Mouse (Mus musculus): ENCODE results near the gene Atad3a. TPM values are rescaled to one million over a fixed set of nuclear protein-coding genes. Genes with fewer than 3 reads are reported as not detected.

The Atad3a gene
- total and polyA plus RNA-seq, 3 experiments, result 133 to 216 (median 154) TPM

DNA sequence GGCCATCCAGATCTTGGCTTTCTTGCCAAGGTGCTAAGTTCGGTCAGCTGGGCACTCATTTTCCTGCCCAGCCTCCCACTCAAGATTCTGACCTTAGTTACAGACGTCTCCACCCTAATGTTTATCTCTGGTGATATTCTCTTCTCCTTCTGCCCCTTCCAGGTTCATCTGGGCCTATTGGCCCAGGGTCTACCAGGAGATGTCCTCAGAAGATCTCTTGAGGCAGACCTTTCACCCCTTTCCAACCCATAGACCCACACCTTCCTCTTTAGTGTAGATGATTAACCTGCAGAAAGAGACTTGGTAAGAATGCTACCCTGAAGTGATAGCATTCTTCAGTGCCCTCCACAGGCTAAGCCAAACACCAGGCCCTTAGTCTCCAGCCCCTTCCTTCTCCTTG is 10.8 kb upstream of the Atad3a start:
- dilution Hi-C loops (cut with MboI; ENCODE audit: extremely low pct_ligation_motif_present, extremely low pct_unique_long_range_greater_than_20kb, low sequenced_read_pairs), result no loop called here
- H3K27me3 ChIP-seq (replicated peaks), result peaks cover 44% of the 10 kb centered on the region

DNA sequence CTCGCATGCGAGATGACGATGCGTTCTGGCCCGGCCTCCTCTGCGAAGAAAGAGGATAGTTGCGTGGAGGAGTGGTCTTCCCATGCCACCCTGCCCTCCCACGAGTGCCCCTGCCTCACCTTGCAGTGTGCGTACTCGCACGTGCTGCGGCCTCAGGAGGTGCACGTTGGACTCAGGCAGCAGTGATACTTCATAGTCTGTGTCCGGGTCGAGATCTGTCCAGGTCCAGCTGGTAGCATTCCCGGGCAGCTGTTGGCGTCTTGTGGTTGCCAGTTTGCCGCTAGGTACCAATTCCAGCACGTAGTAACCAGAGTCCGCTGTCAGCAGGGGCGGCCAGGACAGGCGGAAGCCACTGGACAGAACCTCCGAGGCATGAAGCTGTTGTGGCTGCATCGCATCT is 9.7 kb upstream of the Atad3a start:
- DNase-seq (ENCODE audit: extremely low read depth), result no peak
- peaks cover 16 to 36% of the 10 kb centered on the region in 2 experiments for H3K4me1 ChIP-seq (ENCODE audit: control insufficient read depth in 1 of 2, insufficient read depth in 2 of 2)
- H3K27me3 ChIP-seq (replicated peaks), result peaks cover 42% of the 10 kb centered on the region
- no peak overlapping the region for H3K4me3 ChIP-seq (replicated peaks in 1 of 3; ENCODE audit: low read depth in 2 of 3, low read length in 2 of 3, poor library complexity in 1 of 3)
- H3K9ac ChIP-seq (ENCODE audit: insufficient read depth, low read depth), result no peak overlapping the region
- no peaks in the 10 kb centered on the region for H3K36me3 ChIP-seq (replicated peaks in 1 of 2; ENCODE audit: control insufficient read depth in 1 of 2, insufficient read depth in 1 of 2, low read length in 1 of 2)
- H3K9me3 ChIP-seq (replicated peaks; ENCODE audit: low read length), result no peaks in the 10 kb centered on the region
- TF ChIP-seq MEF2A (IDR thresholded peaks at IDR 0.05; ENCODE audit: borderline replicate concordance, low read depth, low read length), result no peak
- TF ChIP-seq JUND (conservative IDR thresholded peaks at IDR 0.05; ENCODE audit: low read depth, low read length), result no peak
- no peak for TF ChIP-seq MAX (IDR thresholded peaks at IDR 0.05; ENCODE audit: low read length)
- no peak overlapping the region for H3K4me2 ChIP-seq (ENCODE audit: insufficient read depth, low read depth, poor library complexity, severe bottlenecking)
- no peak overlapping the region for H3K27ac ChIP-seq (ENCODE audit: insufficient read depth, low read depth)
- dilution Hi-C loops (cut with MboI; ENCODE audit: extremely low pct_ligation_motif_present, extremely low pct_unique_long_range_greater_than_20kb, low sequenced_read_pairs) (no loop called here), in situ Hi-C loops (cut with MboI; ENCODE audit: low pct_ligation_motif_present, low pct_unique_long_range_greater_than_20kb, low sequenced_read_pairs) (no loop called here)
- no peaks in the 10 kb centered on the region for H3K79me2 ChIP-seq (replicated peaks; ENCODE audit: control insufficient read depth, extremely low read depth, insufficient read depth, poor library complexity, severe bottlenecking)

More for the DNA sequence above, 10.8 kb upstream of the Atad3a start:
- in situ Hi-C loops (cut with MboI; ENCODE audit: low pct_ligation_motif_present, low pct_unique_long_range_greater_than_20kb, low sequenced_read_pairs), result no loop called here
- Histone ChIP-seq H3K9me3 (replicated peaks; ENCODE audit: low read length) (no peaks in the 10 kb centered on the region), H3K4me3 (replicated peaks in 1 of 3; ENCODE audit: low read depth in 2 of 3, low read length in 2 of 3, poor library complexity in 1 of 3) (no peak overlapping the region), H3K79me2 (replicated peaks; ENCODE audit: control insufficient read depth, extremely low read depth, insufficient read depth, poor library complexity, severe bottlenecking) (no peaks in the 10 kb centered on the region), H3K4me1 (ENCODE audit: control insufficient read depth in 1 of 2, insufficient read depth in 2 of 2) (peaks cover 21 to 45% of the 10 kb centered on the region in 2 experiments), H3K36me3 (replicated peaks in 1 of 2; ENCODE audit: control insufficient read depth in 1 of 2, insufficient read depth in 1 of 2, low read length in 1 of 2) (no peaks in the 10 kb centered on the region), H3K9ac (ENCODE audit: insufficient read depth, low read depth) (no peak overlapping the region), H3K27ac (ENCODE audit: insufficient read depth, low read depth) (no peak overlapping the region), H3K4me2 (ENCODE audit: insufficient read depth, low read depth, poor library complexity, severe bottlenecking) (no peak overlapping the region)
- DNase-seq (ENCODE audit: extremely low read depth), result no peak
- no peak for TF ChIP-seq ETS1 (conservative IDR thresholded peaks at IDR 0.05; ENCODE audit: low read depth, low read length)

DNA sequence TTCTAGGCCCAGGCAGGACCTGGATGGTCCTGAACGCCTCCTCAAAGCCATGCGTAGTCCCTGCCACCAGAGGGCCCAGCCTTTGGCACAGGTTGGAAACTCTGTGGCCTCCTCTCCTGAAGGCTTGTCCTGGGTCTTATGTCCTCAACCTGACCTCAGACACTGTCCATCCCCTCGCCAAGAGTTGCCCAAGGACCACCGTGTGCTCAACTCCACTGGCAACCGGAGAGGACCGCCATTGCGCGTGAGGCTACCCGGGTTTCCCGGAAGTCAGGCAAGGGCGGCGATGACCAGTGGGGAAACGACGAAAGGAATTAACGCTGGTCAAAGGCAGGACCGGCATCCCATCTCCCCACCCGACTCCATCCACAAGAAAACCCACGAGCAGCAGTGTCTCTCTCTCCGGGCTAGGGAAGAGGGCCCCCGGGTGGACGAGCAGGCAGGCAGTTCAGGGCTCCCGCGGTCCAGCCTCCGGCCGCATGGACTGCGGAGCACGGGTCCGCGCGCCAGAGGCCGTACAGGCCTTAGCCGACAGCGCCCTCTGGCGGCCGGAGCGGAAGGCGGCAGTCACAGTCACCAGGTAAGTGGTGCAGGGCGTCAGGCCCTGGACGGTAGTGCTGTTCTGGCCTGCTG is 9.1 kb upstream of the Atad3a start:
- Histone ChIP-seq H3K27ac (ENCODE audit: insufficient read depth, low read depth) (no peak overlapping the region), H3K4me1 (ENCODE audit: control insufficient read depth in 1 of 2, insufficient read depth in 2 of 2) (peaks cover 10 to 30% of the 10 kb centered on the region in 2 experiments), H3K36me3 (replicated peaks in 1 of 2; ENCODE audit: control insufficient read depth in 1 of 2, insufficient read depth in 1 of 2, low read length in 1 of 2) (no peaks in the 10 kb centered on the region), H3K4me2 (ENCODE audit: insufficient read depth, low read depth, poor library complexity, severe bottlenecking) (peak overlapping the region; percentile 14), H3K79me2 (replicated peaks; ENCODE audit: control insufficient read depth, extremely low read depth, insufficient read depth, poor library complexity, severe bottlenecking) (no peaks in the 10 kb centered on the region), H3K27me3 (replicated peaks) (peaks cover 42% of the 10 kb centered on the region), H3K9me3 (replicated peaks; ENCODE audit: low read length) (no peaks in the 10 kb centered on the region), H3K4me3 (replicated peaks in 1 of 3; ENCODE audit: low read depth in 2 of 3, low read length in 2 of 3, poor library complexity in 1 of 3) (peak overlapping the region; percentile 57 to 58 (median 57)), H3K9ac (ENCODE audit: insufficient read depth, low read depth) (peak overlapping the region; percentile 68)
- in situ Hi-C loops (cut with MboI; ENCODE audit: low pct_ligation_motif_present, low pct_unique_long_range_greater_than_20kb, low sequenced_read_pairs) (loop anchor here (5.0 kb wide), 1 partner anchor 38 kb away; the partner anchor contains the start of gene Tmem240), dilution Hi-C loops (cut with MboI; ENCODE audit: extremely low pct_ligation_motif_present, extremely low pct_unique_long_range_greater_than_20kb, low sequenced_read_pairs) (no loop called here)
- DNase-seq (ENCODE audit: extremely low read depth), result peak; percentile 77
- peak; percentile 82 for TF ChIP-seq ELF1 (IDR thresholded peaks at IDR 0.05; ENCODE audit: low read depth, low read length)
- TF ChIP-seq USF2 (conservative IDR thresholded peaks at IDR 0.05; ENCODE audit: low read depth, low read length), result no peak
- peak; percentile 67 for TF ChIP-seq MAZ (IDR thresholded peaks at IDR 0.05; ENCODE audit: low read depth, low read length)
- peak; percentile 52 for TF ChIP-seq HCFC1 (IDR thresholded peaks at IDR 0.05; ENCODE audit: low read depth, low read length)
- TF ChIP-seq PAX5 (IDR thresholded peaks at IDR 0.05; ENCODE audit: low read length), result no peak
- peak; percentile 73 for TF ChIP-seq TCF12 (IDR thresholded peaks at IDR 0.05; ENCODE audit: low read depth, low read length)
- peak; percentile 71 for TF ChIP-seq SIN3A (IDR thresholded peaks at IDR 0.05; ENCODE audit: low read length)
- 0 out of 2 replicates have a peak, but pooled peaks have one; percentile 31 for TF ChIP-seq MEF2A (IDR thresholded peaks at IDR 0.05; ENCODE audit: borderline replicate concordance, low read depth, low read length)
- TF ChIP-seq KAT2A (IDR thresholded peaks at IDR 0.05; ENCODE audit: insufficient replicate concordance, low read length), result 0 out of 2 replicates have a peak, but pooled peaks have one; percentile 28
- peak; percentile 75 for TF ChIP-seq RAD21 (IDR thresholded peaks at IDR 0.05; ENCODE audit: low read depth, low read length)
- TF ChIP-seq NRF1 (IDR thresholded peaks at IDR 0.05; ENCODE audit: low read depth, low read length), result peak; percentile 33; the same call in 1 of the 2 replicates
- peak; percentile 90 for TF ChIP-seq MAX (IDR thresholded peaks at IDR 0.05; ENCODE audit: low read length)
- TF ChIP-seq ZNF384 (IDR thresholded peaks at IDR 0.05; ENCODE audit: low read depth, low read length), result no peak
- TF ChIP-seq NELFE (IDR thresholded peaks at IDR 0.05; ENCODE audit: low read depth, low read length), result peak; percentile 90
- peak; percentile 6; the same call in 1 of the 2 replicates for TF ChIP-seq EP300 (IDR thresholded peaks at IDR 0.05; ENCODE audit: low read length)
- no peak; the same call in 1 of the 2 replicates for TF ChIP-seq RCOR1 (conservative IDR thresholded peaks at IDR 0.05; ENCODE audit: low read depth, low read length)
- TF ChIP-seq ETS1 (conservative IDR thresholded peaks at IDR 0.05; ENCODE audit: low read depth, low read length), result no peak
- no peak for TF ChIP-seq USF1 (IDR thresholded peaks at IDR 0.05; ENCODE audit: low read depth, low read length)
- peak; percentile 62; the same call in 1 of the 2 replicates for TF ChIP-seq UBTF (IDR thresholded peaks at IDR 0.05; ENCODE audit: low read depth, low read length)
- TF ChIP-seq IRF4 (IDR thresholded peaks at IDR 0.05; ENCODE audit: low read depth, low read length), result peak; percentile 51
- no peak for TF ChIP-seq CHD1 (IDR thresholded peaks at IDR 0.05; ENCODE audit: low read depth, low read length)
- TF ChIP-seq ZC3H11A (IDR thresholded peaks at IDR 0.05; ENCODE audit: low read depth, low read length), result no peak
- TF ChIP-seq POLR2AphosphoS2 (IDR thresholded peaks at IDR 0.05; ENCODE audit: low read depth, low read length), result no peak
